Mouse (Mus musculus) spleen, adult 2 months (tissue): ENCODE results near the gene Fam43b.

Source experiments
- CTCF ChIP-seq: fragments of 200-500 bp; IDR thresholded peaks from 2 replicates; pipeline ENCODE4 v1.5.1; 2011; ENCODE audit warnings: mild to moderate bottlenecking, inconsistent platforms; ENCODE audit not compliant: insufficient read depth, insufficient read length, insufficient replicate concordance; ENCODE audit errors: extremely low read depth
- POLR2A ChIP-seq: fragments of 200-500 bp; IDR thresholded peaks from 2 replicates; pipeline ENCODE4 v1.6.1; 2011; ENCODE audit warnings: low read depth, low read length, inconsistent platforms

DNA sequence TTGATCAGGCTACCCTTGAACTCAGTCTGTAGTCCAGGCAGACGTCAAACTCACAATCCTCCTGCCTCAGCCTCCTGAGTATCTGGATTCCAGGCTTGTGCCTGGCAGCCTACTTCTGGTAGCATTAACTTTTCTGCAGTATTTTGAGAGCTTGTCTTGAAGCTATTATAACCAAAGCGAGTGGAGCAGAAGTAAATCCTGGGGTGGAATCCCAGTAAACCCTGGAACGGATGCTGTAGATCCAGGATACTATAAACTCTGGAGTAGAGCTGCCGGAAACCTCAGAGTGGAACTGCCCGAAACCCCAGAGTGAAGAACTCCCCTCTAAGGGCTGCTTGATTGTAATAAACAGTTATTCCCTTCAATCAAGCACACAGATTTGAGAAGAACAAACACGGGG lies 18.8 kb downstream of the Fam43b start:
- TF ChIP-seq POLR2A (no peak), CTCF (no peak)
